Mouse (Mus musculus) ovary, postnatal 36 days (tissue): Measurements from ENCODE around the gene Gm35134.
"Not testable (repeated sequence)": the region's sequence is repeated elsewhere in the genome, so short reads cannot be mapped to it uniquely, and the experiment has no call there.

Experiments
- DNase-seq: peaks from one replicate; pipeline ENCODE4 v3.0.0; 2022; ENCODE audit warnings: low spot score, mixed read lengths

Gene Gm35134

GRCm38 (mm10) chrY:19112707-19113106, at the start of gene Gm35134:
Gene Gm35134 (plus strand): TSS chrY:19113007.
- not testable (repeated sequence) for DNase-seq
